Mouse (Mus musculus): ENCODE data around the gene Tbrg1. TPM values are rescaled to one million over a fixed set of nuclear protein-coding genes. Genes with fewer than 3 reads are reported as not detected.

The Tbrg1 gene
- total RNA-seq (2021), result 10 to 100 TPM; 28.7 to 32.5 TPM
- long read RNA-seq, experiment 1, transcript Tbrg1-201 (9 exons, 1,984 nt), result major isoform, 49 of 59 reads
- long read RNA-seq, experiment 1, partial matches to known transcripts, result 7 of 59 reads
- long read RNA-seq, experiment 1, other reads (novel, unspliced or antisense), result 3 of 59 reads
- long read RNA-seq, experiment 2, transcript Tbrg1-201 (9 exons, 1,984 nt), result major isoform, 48 of 51 reads
- long read RNA-seq, experiment 2, partial matches to known transcripts, result 2 of 51 reads
- long read RNA-seq, experiment 2, other reads (novel, unspliced or antisense), result 1 of 51 reads

GRCm38 (mm10) chr9:37656931-37657481 is at the start of gene Tbrg1:
Tbrg1 (minus strand) TSS chr9:37657312.
- peak; percentile 75 for DNase-seq

GRCm38 (mm10) chr9:37689970-37690686 is 33.0 kb upstream of the Tbrg1 start:
- DNase-seq, result no peak

- DNase-seq, result no peak
Measured at GRCm38 (mm10) chr9:37687941-37688303, 30.8 kb upstream of the Tbrg1 start.

- DNase-seq, result no peak
Measured at GRCm38 (mm10) chr9:37687288-37687940, 30.3 kb upstream of the Tbrg1 start.

GRCm38 (mm10) chr9:37681123-37681522 is 24.0 kb upstream of the Tbrg1 start:
- DNase-seq, result no peak

GRCm38 (mm10) chr9:37675287-37675686 is 18.2 kb upstream of the Tbrg1 start:
- DNase-seq, result no peak

GRCm38 (mm10) chr9:37670261-37670660 is 13.1 kb upstream of the Tbrg1 start:
- no peak for DNase-seq

- no peak for DNase-seq
Measured at GRCm38 (mm10) chr9:37669678-37670077, 12.6 kb upstream of the Tbrg1 start.

- DNase-seq, result no peak
Measured at GRCm38 (mm10) chr9:37669115-37669514, 12.0 kb upstream of the Tbrg1 start, which contains the start of gene Panx3. Panx3 (minus strand) TSS chr9:37669235.

- no peak for DNase-seq
Measured at GRCm38 (mm10) chr9:37666045-37666444, 8.9 kb upstream of the Tbrg1 start.

GRCm38 (mm10) chr9:37664604-37665003 is 7.5 kb upstream of the Tbrg1 start:
- DNase-seq, result no peak

GRCm38 (mm10) chr9:37663210-37663609 is 6.1 kb upstream of the Tbrg1 start:
- no peak for DNase-seq

- DNase-seq, result no peak
Measured at GRCm38 (mm10) chr9:37659413-37659812, 2.3 kb upstream of the Tbrg1 start.

- no peak for DNase-seq
Measured at GRCm38 (mm10) chr9:37656439-37656881, 652 bp downstream of the Tbrg1 start.

- no peak for DNase-seq
Measured at GRCm38 (mm10) chr9:37655961-37656360, 1.2 kb downstream of the Tbrg1 start.

- no peak for DNase-seq
Measured at GRCm38 (mm10) chr9:37653836-37654235, 3.3 kb downstream of the Tbrg1 start.

- no peak for DNase-seq
Measured at GRCm38 (mm10) chr9:37650639-37651038, 6.5 kb downstream of the Tbrg1 start.

- no peak for DNase-seq
Measured at GRCm38 (mm10) chr9:37646246-37646645, 10.9 kb downstream of the Tbrg1 start.

GRCm38 (mm10) chr9:37638721-37639120 is 18.4 kb downstream of the Tbrg1 start:
- DNase-seq, result no peak

- DNase-seq, result no peak
Measured at GRCm38 (mm10) chr9:37636800-37637542, 20.1 kb downstream of the Tbrg1 start.

GRCm38 (mm10) chr9:37636335-37636734 is 20.8 kb downstream of the Tbrg1 start:
- no peak for DNase-seq

- DNase-seq, result no peak
Measured at GRCm38 (mm10) chr9:37634269-37634668, 22.8 kb downstream of the Tbrg1 start.
